Mouse (Mus musculus) heart, embryonic 14.5 days (tissue): ENCODE measurements around the gene Arl15. TPM values are rescaled to one million over a fixed set of nuclear protein-coding genes. Genes with fewer than 3 reads are reported as not detected.

Experiments used
- ATAC-seq: fragments of 200-750 bp; cut with Nextera tagmentation; 2 replicates; pipeline ENCODE4 v1.8.0; 2017; ENCODE audit warnings: low read depth, moderate TSS enrichment; ENCODE audit not compliant: insufficient number of reproducible peaks, insufficient read depth, low FRiP score
- H3K27ac ChIP-seq, 2 experiments: fragments of 200-500 bp in 1 of 2; fragments of 300-500 bp in 1 of 2; sonication (generic) in 1 of 2; replicated peaks in 1 of 2; 2 replicates each; pipeline ENCODE4 v1.5.1; 2012 to 2014; ENCODE audit warnings: low read depth in 2 of 2, low read length in 2 of 2, control low read depth in 1 of 2, mild to moderate bottlenecking in 1 of 2, mixed read lengths in 1 of 2; ENCODE audit not compliant: control insufficient read depth in 1 of 2, insufficient read depth in 1 of 2
- H3K27me3 ChIP-seq: fragments of 300-500 bp; sonication (generic); 2 replicates; pipeline ENCODE4 v1.6.1; 2014; ENCODE audit warnings: mild to moderate bottlenecking, low read length, control low read depth; ENCODE audit not compliant: control insufficient read depth, insufficient read depth
- H3K36me3 ChIP-seq: fragments of 300-500 bp; sonication (generic); 2 replicates; pipeline ENCODE4 v1.6.1; 2014; ENCODE audit warnings: mild to moderate bottlenecking, control low read depth, low read length, mixed read lengths; ENCODE audit not compliant: control insufficient read depth, insufficient read depth
- H3K4me1 ChIP-seq, 2 experiments: fragments of 200-500 bp in 1 of 2; fragments of 300-500 bp in 1 of 2; sonication (generic) in 1 of 2; 2 replicates each; pipeline ENCODE4 v1.6.1; 2012 to 2014; ENCODE audit warnings: low read length in 2 of 2, control low read depth in 1 of 2, mixed read lengths in 1 of 2; ENCODE audit not compliant: control insufficient read depth in 2 of 2, insufficient read depth in 2 of 2
- H3K4me2 ChIP-seq: fragments of 300-500 bp; sonication (generic); 2 replicates; pipeline ENCODE4 v1.6.1; 2014; ENCODE audit warnings: mild to moderate bottlenecking, low read length
- H3K4me3 ChIP-seq, 2 experiments: fragments of 200-500 bp in 1 of 2; fragments of 300-500 bp in 1 of 2; sonication (generic) in 1 of 2; 2 replicates each; pipeline ENCODE4 v1.5.1; 2012 to 2014; ENCODE audit warnings: low read length in 2 of 2, mild to moderate bottlenecking in 2 of 2, control low read depth in 1 of 2, low read depth in 1 of 2, moderate library complexity in 1 of 2; ENCODE audit not compliant: control insufficient read depth in 1 of 2, insufficient read depth in 1 of 2
- H3K9ac ChIP-seq: fragments of 300-500 bp; sonication (generic); 2 replicates; pipeline ENCODE4 v1.6.1; 2014; ENCODE audit warnings: mild to moderate bottlenecking, low read length
- H3K9me3 ChIP-seq: fragments of 300-500 bp; sonication (generic); 2 replicates; pipeline ENCODE4 v1.6.1; 2016; ENCODE audit warnings: low read length, control low read depth; ENCODE audit not compliant: control insufficient read depth
- WGBS: fragments of 180-500 bp; shearing (Covaris S2); extraction: QIAGEN DNeasy Blood & Tissue Kit; methylation state at CpG from one replicate; pipeline ENCODE4 v1.1.7; 2014; 5-methylcytosine and 5-hydroxymethylcytosine counted together
- polyA plus RNA-seq: library from polyadenylated mRNA; unstranded; fragments of >200 nt; fragmentation: Nextera tagmentation; extraction: Ambion mirVana; gene quantifications from 2 replicates; pipeline ENCODE4 v1.2.1, GENCODE M21; 2014

The Arl15 gene
- polyA plus RNA-seq, 1 experiment from 2014 or later, result 8.3 TPM

DNA sequence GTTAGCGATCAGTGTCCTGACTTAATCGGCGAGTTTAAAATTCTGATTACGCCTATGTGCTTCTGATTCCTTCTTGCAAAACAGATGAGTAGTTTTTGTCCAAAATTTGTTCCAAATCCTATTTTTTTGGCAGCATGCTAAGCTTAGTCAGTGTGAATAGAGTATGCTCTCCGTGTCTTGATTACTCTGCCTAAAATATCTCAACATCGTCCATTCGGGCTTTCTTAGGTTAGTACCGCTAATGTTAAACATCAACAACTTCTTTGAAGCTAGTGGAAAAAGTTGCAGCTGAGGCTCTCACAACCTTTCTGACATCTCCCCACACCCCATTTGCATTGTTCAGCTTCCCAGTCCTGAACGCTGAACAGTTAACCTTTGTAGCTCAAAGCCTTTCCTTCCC lies 269.8 kb downstream of the Arl15 start:
- no peak overlapping the region for H3K9ac ChIP-seq
- H3K27ac ChIP-seq, result no peak overlapping the region
- H3K9me3 ChIP-seq, result 0 out of 2 replicates have a peak, but pooled peaks cover 3% of the 10 kb centered on the region
- no peaks in the 10 kb centered on the region for H3K27me3 ChIP-seq
- H3K4me2 ChIP-seq, result no peak overlapping the region
- H3K36me3 ChIP-seq, result no peaks in the 10 kb centered on the region
- no peak for ATAC-seq
- WGBS, result 75% methylated on average over 9 of the region's 9 CpGs
- no peak overlapping the region for H3K4me3 ChIP-seq
- H3K4me1 ChIP-seq, result no peaks in the 10 kb centered on the region

DNA sequence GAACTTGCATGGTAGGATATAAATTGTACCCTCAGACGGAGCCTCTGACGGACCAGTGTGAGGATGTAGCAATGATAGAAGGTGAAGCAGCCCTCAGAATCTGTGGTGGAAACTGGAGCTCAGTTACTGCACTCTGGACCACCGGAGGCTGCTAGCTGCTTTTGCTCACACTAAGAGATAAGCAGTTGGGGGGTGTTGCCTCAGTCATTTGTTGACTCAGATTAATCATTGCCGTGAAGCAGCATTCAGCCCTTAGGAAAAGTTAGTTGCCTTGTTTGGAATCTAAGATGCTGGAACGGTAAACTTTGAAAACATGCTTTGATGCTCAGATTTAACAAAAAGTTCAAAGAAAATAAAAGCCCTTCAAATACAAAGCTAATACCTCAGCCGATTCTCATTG lies 270.7 kb downstream of the Arl15 start:
- Histone ChIP-seq H3K27ac (no peak overlapping the region), H3K9me3 (0 out of 2 replicates have a peak, but pooled peaks cover 3% of the 10 kb centered on the region), H3K4me3 (no peak overlapping the region), H3K9ac (no peak overlapping the region), H3K27me3 (no peaks in the 10 kb centered on the region), H3K4me2 (no peak overlapping the region), H3K4me1 (no peaks in the 10 kb centered on the region), H3K36me3 (no peaks in the 10 kb centered on the region)
- no peak for ATAC-seq
- 52% methylated on average over 6 of the region's 6 CpGs for WGBS

DNA sequence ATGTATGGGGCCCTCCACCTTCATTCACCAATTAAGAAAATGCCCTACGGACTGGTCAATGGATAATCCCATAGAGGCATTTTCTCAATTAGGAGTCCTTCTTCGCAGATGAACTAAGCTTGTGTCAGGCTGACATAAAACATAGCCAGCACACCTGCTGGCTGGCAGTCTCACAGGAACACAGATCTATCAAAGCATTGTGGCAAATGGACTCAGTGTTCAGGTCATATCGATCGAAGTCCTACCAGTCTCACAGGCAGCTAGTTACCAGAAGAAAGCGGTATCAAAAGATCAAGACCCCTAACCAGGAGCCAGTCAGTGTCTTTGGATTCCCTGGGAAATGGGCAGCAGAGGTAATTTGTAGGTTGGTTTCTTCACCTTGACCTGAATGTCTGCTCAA lies 274.1 kb downstream of the Arl15 start:
- Histone ChIP-seq H3K4me2 (no peak overlapping the region), H3K27me3 (no peaks in the 10 kb centered on the region), H3K4me3 (no peak overlapping the region), H3K9ac (no peak overlapping the region), H3K4me1 (no peaks in the 10 kb centered on the region), H3K9me3 (no peaks in the 10 kb centered on the region), H3K27ac (no peak overlapping the region), H3K36me3 (no peaks in the 10 kb centered on the region)
- ATAC-seq, result no peak
- 91% methylated on average over 5 of the region's 5 CpGs for WGBS

DNA sequence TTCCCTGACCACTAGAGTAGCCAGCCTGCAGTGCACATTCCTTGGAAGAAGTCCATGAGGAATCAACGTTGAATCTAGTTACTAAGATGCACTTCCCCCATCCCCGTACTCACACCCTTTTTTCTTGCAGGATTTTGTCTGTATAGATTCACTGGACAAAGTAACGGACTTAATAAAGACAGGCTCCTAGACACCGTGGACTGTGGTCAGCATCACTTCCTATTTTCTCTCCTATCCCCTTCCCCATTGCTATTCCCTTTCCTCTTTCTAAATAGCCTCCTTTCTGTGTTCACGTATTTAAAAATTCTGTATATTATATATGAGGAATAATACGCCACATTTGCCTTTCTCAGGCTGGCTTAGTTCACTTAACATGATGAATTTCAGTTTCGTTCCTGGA lies 277.1 kb downstream of the Arl15 start:
- no peak overlapping the region for H3K4me2 ChIP-seq
- WGBS, result 94% methylated on average over 7 of the region's 7 CpGs
- no peaks in the 10 kb centered on the region for H3K9me3 ChIP-seq
- H3K4me1 ChIP-seq, result no peaks in the 10 kb centered on the region
- no peak overlapping the region for H3K9ac ChIP-seq
- H3K4me3 ChIP-seq, result no peak overlapping the region
- no peak for ATAC-seq
- no peaks in the 10 kb centered on the region for H3K27me3 ChIP-seq
- no peak overlapping the region for H3K27ac ChIP-seq
- no peaks in the 10 kb centered on the region for H3K36me3 ChIP-seq

DNA sequence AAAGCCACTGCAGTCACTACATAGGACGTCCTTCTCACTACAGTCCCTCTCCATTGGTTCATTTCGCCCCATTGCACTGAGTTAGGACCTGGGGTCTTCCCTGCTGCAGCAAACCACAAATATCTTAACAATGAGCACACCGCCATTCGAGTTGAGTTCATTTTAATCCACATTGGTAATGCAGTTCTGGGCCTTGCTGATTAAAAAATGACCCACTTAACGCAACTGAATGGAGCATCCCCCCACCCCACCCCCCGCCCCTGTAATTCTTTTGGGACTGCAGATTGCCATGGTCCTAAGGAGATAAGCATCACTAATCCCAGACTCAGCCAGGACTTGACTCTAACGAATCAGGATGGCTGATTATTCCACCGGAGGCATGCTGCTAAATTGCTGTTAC lies 280.2 kb downstream of the Arl15 start:
- Histone ChIP-seq H3K9ac (no peak overlapping the region), H3K4me2 (no peak overlapping the region), H3K9me3 (no peaks in the 10 kb centered on the region), H3K4me1 (no peaks in the 10 kb centered on the region), H3K27me3 (no peaks in the 10 kb centered on the region), H3K4me3 (no peak overlapping the region), H3K36me3 (no peaks in the 10 kb centered on the region), H3K27ac (no peak overlapping the region)
- 49% methylated on average over 8 of the region's 8 CpGs for WGBS
- ATAC-seq, result no peak

DNA sequence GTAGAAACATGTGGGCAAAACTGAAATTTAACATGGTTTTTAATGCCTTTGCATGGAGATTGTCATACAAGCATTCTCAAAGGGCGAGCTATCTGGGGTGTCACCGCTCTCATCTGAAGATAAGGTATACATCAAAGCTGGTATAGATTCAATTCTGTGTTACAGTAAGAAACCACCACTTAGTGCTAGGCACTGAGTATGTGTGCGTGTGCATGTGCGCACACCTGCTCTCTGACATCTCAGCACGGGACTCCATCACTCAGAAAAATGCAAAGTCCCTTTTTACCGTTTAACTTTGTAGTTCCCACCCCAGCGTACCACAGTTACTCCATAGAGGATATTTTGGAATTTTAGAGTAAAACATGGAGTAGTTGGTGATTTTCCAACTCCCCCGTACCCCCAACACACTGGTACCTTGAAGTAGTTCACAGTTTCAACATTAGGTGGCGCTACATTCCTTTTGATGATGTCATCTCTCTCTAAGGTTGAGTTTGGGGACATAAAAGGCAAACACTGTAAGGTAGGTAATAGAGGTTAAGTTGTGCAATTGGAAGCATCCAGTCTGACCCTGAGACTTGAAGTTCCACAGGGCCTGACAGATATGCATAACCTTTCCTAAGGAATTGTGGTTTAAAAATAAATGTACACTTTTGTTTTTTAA lies 281.5 kb downstream of the Arl15 start:
- Histone ChIP-seq H3K4me1 (no peaks in the 10 kb centered on the region), H3K9me3 (no peaks in the 10 kb centered on the region), H3K27me3 (no peaks in the 10 kb centered on the region), H3K36me3 (no peaks in the 10 kb centered on the region), H3K4me3 (no peak overlapping the region), H3K4me2 (no peak overlapping the region), H3K9ac (no peak overlapping the region), H3K27ac (no peak overlapping the region)
- WGBS, result 68% methylated on average over 9 of the region's 9 CpGs
- no peak for ATAC-seq

DNA sequence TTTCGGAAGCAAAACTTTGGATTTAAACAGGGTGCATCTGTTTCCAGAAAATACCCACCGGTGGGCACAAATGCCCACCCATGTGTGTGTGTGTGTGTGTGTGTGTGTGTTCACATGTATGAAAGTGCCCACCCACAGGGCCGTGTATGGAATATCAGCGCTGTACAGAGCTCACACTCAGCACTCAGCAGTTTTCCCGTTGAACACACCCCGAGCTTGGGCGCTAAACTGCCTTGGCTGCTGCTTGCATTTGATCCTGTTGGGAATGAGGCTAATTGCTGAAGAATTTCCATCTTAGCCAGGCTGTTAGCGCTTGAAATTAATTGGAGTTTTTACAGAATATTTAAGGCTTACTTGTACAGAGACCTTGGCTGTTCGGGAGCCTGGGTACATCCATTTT lies 282.9 kb downstream of the Arl15 start:
- Histone ChIP-seq H3K4me2 (no peak overlapping the region), H3K4me3 (no peak overlapping the region), H3K27me3 (no peaks in the 10 kb centered on the region), H3K9me3 (no peaks in the 10 kb centered on the region), H3K27ac (no peak overlapping the region), H3K4me1 (no peaks in the 10 kb centered on the region), H3K36me3 (no peaks in the 10 kb centered on the region), H3K9ac (no peak overlapping the region)
- no peak for ATAC-seq
- 90% methylated on average over 9 of the region's 9 CpGs for WGBS

DNA sequence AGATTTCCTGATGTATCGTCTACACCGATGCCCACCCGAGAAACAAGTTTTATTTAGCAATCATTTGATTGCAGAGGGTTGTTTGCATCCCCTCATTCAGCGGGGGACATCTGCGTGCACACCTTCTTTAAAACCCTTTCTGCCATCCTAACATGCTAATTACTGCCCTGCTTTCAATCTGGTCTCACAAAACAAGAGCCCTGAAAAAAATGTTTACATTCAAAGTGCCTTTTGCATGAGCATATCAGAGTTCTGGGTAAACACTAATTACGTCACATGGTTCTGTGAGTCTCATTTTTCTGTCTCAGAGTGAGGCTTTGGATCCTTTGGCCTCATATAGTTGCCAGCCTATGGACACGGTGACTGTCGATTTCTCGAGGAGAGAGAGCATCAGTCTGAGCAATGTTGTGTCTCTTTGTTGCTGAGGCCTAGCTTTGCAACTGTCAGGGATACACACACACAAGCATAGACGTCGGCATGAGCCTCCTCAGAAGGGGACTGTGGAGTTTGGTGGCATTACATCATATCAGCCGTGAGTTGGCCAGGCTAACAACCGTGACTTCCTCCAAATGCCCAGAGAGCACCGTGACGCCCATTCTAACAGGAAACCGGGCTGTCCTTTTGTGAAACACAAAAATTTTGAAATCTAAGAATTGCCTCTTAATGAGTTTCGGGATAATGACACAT lies 283.4 kb downstream of the Arl15 start:
- Histone ChIP-seq H3K27ac (no peak overlapping the region), H3K9ac (no peak overlapping the region), H3K9me3 (no peaks in the 10 kb centered on the region), H3K4me2 (no peak overlapping the region), H3K4me1 (no peaks in the 10 kb centered on the region), H3K27me3 (no peaks in the 10 kb centered on the region), H3K36me3 (no peaks in the 10 kb centered on the region), H3K4me3 (no peak overlapping the region)
- no peak for ATAC-seq
- WGBS, result 79% methylated on average over 17 of the region's 17 CpGs
